Mouse (Mus musculus): ENCODE measurements around the gene Crispld2.
A peak's percentile ranks its signal among the peaks of the same experiment; 100 is the strongest.

The Crispld2 gene

DNA sequence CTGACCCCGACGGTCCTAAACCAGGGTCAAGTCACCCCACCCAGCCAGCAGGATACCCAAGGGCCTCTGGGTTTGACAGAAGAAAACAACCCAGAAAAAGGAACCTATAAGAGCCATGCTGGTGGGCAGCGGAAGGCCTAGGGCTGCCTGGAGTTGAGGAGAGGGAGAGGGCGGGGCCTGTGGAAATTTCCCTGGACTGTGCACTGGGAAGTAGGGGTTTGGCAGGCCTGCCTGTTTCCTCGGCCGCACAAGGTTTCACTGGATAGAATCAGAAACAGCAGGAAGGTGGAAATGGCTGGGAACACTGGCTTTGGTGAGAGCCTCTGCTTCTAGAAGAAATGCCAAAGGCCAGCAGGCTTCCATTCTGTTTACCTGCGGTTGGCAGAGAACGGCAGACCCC, 80.6 kb downstream of the Crispld2 start:
- no peak for DNase-seq

DNA sequence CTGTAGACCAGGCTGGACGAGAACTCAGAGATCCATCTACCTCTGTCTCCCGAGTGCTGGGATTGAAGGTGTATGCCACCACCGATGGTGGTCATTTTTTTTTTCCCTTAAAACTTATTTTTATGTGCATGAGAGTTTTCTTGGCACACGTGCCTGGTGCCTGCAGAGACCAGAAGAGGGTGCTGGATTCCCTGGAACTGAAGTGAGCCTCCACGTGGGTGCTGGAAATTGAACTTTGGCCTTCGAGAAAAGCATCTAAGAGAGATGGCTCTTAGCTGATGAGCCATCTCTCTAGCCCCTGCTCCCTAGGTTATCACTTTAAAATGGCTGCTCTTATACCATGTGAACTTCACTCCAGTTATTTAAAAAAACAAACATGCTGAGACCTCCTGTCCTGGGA, 82.3 kb downstream of the Crispld2 start:
- no peak for DNase-seq

DNA sequence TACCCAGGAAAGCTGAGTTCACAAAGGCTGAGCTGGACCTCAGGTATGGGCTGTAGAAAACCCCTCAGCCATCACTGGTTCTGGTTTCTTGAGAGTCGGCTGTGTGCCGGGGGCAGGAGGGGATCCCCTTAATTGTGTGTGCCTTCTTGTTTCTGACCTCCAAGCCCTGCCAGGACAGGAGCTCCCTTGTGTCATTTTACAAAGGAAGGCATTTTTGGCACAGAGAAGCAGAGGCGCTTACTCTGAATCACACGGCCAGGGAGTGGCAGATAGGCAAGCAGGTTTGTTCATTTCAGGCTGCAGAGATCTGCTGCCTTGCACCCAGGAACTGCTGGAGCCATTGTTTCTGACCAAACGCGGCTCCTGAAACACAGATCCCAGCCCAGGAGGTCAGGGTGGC, 83.1 kb downstream of the Crispld2 start:
- DNase-seq: no peak

DNA sequence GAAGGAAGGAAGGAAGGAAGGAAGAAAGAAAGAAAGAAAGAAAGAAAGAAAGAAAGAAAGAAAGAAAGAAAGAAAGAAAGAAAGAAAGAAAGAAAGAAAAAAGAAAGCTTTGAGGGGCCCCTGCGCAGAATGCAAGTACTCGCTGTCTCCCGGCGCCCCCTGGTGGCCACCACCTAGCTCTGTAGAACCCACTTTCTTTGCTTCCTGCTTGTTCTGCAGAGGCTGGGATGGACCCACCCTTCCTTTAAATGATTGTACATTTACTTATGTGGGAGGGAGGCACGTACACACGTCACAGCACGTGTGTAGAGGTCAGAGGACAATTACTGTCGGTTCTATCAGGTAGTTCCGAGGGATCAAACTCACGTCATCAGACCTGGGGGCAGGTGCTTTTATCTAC, 85.8 kb downstream of the Crispld2 start:
- peak; percentile 65 for DNase-seq

DNA sequence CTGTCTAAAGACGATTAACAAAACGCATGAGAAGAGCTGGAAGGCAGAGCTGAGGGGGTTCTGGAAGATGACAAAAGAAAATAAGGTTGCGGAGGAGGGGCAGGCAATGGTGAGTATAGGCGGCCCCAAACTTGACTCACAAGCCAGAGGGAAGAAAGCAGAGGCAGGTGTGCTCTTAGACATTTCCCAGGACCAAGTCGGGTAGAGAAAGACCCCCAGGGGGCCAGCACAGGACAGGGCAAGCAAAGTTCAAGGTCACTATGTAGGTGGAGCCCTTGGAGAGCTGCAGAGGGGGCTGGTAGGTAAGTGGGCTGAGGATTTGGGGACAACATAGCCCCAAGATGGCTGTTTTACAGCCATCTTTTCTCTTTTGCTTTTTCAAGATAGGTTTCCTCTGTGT, 87.1 kb downstream of the Crispld2 start:
- no peak for DNase-seq

DNA sequence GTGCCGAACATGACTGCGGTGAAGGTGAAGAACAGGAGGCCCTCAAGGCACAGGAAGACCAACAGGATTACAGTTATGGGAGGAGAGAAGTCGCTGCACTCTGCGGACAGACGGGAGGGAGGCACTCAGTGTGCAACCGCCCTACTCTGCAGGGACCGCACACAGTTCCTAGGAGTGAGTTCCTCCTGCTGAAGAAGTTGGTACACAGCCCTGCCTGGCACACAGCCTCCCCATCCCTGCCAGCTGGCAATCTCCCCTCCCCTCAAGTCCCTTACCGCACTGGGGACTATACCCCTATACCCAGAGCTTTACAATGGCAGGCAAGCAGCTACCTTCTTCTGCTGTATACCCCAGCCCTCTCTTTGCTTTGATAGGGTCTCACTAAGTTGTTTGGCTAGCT, 91.0 kb downstream of the Crispld2 start:
- DNase-seq: peak; percentile 52

DNA sequence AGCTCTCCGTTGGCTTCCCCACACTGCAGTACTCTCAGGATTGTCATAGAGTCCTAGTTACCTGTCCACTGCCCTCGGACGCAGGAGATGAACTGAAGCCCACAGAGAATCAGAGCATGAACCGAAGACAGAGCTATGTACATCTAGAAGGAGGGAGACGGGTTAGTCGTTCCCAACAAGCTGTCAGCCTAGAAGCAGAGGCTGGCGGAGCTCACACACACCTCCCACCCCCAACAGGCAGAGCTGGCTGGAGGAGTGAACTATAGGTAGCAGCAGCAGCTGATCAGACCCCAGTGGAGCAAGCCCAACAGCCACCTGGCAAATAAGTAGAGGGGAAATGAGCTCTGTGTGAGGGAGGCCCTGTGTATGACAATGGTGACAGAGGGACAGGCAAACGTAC, 92.5 kb downstream of the Crispld2 start:
- no peak for DNase-seq

DNA sequence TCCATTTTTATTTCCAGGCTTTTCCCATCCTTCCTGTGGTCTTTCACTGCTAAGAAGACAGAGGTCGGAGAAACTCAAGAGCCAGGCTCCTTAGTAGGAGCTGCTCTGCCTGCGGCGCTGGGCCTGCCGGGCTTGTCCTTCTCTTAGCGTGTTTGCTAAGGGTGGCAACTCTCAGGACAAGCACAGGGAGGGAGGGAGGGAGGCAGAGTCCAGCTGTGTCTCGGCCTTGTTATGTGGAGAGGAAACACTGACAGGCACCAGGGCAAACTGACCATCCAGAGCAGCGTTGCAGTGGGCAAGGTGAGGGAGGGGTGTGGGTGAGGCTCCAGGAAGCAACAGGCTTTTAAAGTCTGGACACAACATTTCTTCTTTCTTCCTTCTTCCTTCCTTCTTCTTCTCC, 97.3 kb downstream of the Crispld2 start:
- no peak for DNase-seq

DNA sequence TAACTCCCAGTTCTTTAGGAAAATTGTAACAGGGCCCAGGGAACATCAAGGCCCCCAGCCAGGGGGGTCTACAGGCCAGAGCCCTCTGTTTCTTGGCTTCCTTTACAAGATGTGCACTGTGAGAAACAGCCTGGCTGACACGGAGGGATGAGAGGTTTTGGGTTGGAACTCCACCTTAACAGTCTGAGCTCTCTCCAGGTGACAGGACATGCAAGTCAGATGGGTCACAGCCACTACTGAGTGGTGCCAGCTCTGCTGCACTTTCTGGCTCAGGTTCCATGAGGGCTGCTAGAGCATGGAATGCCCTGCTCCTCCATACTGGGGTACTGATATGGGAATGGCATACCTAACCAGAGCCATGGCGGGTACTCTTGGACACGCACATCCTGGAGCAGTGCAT, 98.8 kb downstream of the Crispld2 start:
- DNase-seq: peak; percentile 80

DNA sequence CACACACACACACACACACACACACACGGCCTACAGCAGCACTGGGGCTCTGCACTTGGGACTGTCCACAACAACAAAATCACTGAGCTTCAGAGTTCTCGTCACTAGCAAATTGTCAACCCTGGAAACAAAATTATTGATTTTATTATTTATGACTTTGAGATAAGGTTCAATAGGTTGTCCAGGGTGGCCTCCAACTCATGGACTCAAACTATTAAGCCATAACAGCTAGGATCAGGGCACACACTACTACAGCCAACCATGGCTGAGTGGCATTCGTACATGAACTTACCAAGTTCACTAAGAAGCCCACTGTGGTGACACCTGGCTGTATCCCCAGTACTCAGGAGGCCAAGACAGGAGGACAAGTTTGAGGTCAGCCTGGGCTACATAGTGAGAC, 100.9 kb downstream of the Crispld2 start:
- no peak for DNase-seq

DNA sequence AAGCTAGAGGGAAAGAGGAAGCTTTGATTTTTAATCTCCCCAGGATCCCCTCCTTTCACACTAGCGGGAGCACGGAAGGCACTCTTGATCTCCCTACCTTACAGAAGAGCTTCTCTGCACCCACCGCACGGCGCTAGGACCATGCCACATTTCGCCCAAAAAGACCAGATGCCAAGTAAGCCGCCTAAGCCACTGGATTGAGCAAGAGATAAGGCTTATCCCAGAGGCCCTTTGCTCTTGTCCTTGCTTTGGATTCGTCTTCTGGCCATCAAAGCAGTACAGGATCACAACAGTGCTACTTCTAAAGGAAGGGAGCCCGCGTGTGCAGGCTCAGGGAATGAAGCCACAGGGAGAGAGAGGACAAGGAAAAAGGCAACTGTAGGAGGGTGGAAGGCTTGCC, 102.6 kb downstream of the Crispld2 start:
- no peak for DNase-seq

DNA sequence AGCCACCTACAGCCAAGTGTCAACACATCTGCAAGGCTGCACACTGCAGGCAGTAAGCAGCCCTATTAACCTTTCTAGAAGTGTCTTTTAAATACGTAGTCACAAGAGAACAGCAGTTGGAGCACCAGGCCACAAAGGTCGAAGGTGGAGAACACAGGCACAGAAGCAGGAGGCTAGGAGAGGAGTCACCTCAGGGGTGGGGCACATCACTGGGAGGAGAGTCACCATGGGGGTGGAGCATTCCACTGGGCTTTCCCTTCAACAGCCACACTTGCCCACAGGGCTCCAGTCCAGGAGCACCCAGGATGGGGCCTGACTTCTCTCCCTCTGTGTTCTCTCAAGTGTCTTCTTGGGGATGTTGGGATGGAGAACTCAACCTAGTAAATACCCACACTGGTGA, 104.2 kb downstream of the Crispld2 start:
- DNase-seq: no peak

DNA sequence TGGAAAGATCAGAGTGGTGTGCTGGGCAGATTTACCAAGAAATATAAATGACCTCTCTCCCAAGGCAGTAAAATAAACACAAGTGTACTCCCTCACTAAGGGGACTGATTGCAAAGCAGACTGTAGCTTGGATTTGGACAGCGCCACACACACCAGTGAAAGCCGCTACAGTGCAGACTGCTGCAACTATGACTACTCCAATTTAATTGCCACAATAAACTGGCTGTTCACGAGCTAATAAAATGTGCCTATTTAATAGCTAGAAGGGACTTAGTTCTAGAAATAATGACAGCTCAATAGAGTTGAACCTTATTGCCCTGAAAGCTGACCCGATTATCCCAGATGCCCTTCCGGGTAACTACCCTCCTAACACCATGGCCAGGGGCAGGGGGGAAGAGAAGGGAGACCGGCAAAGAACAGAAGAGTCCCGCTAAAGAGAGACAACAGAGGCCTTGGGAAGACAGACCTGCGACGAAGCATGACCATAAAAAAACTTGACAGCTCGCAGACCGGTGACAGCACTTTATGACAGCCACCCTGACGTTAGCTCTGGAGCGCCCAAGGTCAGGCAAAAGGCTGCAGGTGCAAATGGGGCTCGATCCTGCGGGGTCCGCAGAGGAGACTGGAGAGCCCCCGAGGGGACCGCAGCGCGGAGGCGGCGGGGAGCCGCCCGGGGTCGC, 108.3 kb downstream of the Crispld2 start:
- DNase-seq: no peak

DNA sequence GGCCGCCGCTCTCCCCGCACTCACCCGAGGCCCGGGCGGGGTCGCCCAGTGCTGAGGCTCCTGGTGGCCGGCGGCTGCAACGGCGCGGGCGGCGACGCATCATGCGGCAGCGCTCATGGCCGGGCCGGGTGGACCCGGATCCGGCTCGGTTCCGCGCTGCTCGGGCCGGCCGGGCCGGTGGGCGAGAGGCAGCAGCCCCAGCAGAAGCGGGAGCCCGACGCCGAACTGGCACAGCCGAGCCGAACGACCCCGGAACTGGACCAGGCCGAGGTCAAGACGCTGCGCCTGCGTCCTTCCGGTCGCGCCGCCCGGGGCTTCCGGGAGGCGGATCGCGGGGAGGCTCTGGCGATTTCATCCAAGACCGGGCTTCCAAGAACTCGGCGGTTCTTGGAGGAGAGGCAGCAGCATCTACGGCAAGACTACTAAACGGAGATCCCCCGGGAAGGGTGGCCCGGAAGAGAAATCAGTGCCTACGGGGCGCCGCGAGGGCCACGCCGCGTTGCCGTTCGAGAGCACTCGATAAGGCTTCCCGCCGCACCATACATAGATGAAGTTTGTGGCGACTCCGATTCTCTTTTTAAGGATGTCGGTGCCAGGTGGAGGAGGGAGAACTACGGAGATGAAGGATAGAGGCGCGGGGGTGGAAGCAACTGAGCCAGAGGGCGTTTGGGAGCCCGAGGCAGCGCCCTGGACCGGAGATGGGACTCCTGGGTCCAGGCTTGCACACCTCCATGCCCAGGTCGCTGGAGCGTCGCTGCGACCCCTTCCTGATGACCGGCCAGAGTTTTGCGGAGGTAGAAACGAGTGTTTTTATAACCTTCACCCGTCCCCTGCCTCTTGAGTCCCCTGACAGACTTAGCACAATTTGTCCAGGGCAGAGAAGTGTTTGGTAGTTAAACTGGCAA, 109.1 kb downstream of the Crispld2 start, which contains the start of gene Zdhhc7:
Gene Zdhhc7 (minus strand): TSS at position 415 of the 905 bp plus-strand sequence.
- peak; percentile 81 for DNase-seq

Measured in cerebellum, adult 11-12 months (tissue).